Mouse (Mus musculus): ENCODE measurements around the gene Lpar6.

The Lpar6 gene

DNA sequence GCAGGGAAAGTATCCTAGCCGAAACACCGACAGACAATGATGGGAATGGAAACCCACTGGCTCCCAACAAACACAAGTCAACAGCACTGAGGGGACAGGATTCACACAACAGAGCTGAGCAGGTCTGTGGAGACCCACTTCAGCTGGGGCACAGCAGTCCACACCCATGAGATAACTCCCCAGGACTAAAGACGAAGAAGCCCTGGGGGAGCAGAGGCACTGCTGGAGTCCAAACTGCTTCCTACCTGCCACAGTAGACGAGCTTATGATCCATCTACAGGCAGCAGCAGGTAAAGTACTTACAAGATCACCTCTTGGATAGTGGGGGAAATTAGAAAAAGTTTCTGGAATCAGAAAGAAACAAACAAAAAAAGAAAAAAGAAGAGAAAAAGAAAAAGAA, 16.7 kb downstream of the Lpar6 start:
- in situ Hi-C loops (cut with MboI; ENCODE audit: low sequenced_read_pairs): no loop called here

DNA sequence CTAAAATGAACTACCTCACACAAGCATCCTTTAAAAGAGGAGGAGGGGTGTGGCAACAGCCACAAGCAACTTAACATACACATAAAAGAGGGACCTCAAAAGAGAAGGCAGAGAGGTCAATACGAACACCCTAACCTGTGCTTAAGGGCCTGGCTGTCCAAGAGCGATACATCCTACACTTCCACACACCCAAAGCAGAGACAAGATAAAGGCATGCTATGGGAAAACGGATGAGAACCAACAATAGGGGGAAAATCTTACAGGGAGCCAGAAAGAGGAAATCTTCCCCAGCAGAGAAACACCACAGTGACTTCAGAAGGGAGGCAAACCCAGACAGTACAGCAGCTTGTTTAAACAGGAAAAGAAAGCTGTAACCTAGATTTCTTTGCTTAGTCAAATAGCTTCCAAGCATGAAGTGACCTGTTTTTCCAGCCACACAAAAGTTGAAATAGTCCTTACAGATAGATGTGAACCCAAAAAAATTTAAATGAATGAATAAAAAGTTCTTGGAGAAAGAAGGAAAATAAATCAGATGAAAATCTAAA, 17.8 kb downstream of the Lpar6 start:
- in situ Hi-C loops (cut with MboI; ENCODE audit: low sequenced_read_pairs): no loop called here

DNA sequence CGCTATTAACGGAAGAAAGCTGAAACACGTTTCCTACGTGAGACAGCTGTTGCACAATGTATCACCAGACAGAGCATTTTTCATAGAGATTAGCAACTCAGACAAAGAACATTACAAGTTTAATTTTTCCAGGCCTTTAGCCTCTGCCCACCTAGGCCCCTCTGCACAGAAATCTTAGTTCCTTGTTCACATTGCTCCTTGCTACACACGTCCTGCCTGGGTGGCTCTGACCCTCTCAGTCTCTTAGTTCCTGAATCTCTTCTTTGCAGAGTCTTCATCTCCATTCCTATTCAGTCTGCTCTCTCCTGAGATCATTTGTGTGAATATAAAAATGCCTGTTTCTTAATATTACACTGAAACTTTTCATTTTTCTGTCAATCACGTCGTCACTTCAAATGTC, 19.7 kb downstream of the Lpar6 start:
- in situ Hi-C loops (cut with MboI; ENCODE audit: low sequenced_read_pairs): no loop called here

DNA sequence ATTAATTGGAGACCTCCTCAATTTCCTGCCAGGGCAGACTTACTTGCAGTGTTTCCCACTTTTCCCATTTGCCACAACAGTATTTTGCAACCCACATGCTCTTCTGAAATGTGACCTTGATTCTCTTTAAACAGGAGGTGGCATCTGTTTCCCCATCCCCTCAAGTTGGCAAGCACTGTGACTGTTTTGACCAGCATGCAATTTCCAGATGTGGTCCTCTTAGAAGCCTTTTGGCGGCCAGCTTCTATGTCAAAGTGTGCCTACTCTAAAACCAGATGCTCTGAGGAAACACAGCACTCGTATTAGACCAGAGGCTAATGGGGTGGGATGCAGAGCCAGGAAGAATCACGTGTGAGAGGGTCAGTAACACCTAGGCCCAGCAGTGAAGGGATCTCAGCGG, 20.5 kb downstream of the Lpar6 start:
- in situ Hi-C loops (cut with MboI; ENCODE audit: low sequenced_read_pairs): no loop called here

DNA sequence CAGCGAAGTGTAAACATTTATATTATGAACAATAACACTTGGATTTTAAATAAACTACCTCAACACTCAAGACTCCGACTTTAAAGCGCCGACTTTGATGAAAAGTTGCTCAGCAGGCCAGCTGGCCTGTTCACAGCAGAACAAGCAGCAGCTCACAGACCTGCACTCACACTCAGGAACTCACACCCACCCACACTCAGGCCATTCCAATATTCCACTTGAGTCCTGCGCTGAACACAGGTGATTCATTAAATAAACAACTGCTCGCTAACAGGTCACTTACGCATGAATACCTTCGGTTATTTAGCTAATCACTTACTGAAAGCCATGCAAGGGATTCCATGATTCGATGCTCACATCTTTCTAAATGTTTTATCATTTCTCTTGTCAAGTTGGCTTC, 24.5 kb downstream of the Lpar6 start:
- in situ Hi-C loops (cut with MboI; ENCODE audit: low sequenced_read_pairs): no loop called here

DNA sequence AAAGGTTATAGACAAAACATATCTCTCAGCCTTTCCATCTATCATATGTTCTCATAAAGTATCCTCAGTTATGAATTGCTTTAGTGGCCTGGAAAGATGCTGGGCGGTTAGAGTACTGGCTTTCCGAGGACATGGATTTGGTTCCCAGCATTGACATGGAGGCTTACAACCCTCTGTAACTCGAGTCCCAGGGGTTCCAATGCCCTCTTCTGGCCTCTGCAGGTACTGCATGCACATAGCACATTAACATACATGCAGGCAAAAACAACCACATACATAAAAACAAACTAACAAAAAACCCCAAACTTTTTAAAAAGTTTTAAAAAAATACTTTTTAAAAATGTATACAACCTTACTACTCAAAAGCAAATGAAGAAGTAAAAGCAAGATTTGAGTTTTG, 28.5 kb downstream of the Lpar6 start:
- in situ Hi-C loops (cut with MboI; ENCODE audit: low sequenced_read_pairs): no loop called here

DNA sequence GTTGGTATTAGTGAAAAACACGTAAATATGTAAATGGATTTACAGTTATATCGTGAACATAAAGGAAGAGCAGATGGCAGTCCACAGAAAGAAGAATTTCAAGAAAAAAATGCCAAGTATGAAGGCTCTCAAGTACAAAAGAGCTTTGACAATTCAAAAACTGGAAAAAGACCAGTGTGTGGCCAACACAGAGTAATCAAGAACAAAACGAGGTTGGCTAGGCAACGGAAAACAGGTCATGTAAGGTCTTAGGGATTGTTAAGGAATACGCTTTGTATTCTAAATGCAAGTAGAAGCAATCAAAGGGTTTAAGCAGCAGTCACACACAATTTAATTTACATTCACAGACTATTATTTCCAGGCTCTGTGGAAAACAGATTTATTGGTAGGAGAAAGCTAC, 34.1 kb downstream of the Lpar6 start:
- in situ Hi-C loops (cut with MboI; ENCODE audit: low sequenced_read_pairs): no loop called here

DNA sequence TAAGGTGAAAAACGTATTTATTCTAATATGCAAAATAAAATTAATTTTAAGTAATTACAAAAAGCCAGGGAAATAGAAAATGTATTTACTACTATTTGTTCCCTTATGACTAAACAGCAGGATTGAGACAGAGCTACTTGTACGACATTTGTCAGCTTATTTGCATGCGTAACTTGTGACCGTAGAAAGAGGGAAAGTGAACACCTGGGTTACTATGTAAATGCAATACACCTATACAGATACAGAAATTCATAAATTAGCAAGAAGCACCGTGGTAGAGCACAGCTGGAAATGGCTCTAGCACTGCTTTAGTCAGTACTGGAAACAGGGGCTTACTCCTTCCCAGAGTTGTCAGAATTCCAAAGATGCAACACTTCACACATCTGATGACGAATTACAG, 41.4 kb downstream of the Lpar6 start:
- in situ Hi-C loops (cut with MboI; ENCODE audit: low sequenced_read_pairs): no loop called here

DNA sequence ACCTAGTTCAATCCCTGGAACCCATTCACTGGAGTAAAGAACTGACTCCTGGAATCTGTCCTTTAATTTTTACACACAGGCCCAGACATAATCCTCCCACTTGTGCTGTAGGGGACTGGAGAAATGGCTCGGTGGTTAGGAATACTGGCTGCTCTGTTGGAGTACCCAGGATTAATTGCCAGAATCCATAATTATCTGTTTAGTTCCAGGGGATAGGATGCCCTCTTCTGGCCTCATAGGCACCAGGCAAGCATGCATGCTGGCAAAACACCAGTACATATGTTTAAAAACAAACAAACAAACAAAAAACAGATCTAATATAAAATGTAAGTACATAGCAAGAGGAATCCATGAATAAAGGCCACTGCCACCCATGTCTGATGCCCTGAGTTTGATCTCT, 43.3 kb downstream of the Lpar6 start:
- in situ Hi-C loops (cut with MboI; ENCODE audit: low sequenced_read_pairs): no loop called here

DNA sequence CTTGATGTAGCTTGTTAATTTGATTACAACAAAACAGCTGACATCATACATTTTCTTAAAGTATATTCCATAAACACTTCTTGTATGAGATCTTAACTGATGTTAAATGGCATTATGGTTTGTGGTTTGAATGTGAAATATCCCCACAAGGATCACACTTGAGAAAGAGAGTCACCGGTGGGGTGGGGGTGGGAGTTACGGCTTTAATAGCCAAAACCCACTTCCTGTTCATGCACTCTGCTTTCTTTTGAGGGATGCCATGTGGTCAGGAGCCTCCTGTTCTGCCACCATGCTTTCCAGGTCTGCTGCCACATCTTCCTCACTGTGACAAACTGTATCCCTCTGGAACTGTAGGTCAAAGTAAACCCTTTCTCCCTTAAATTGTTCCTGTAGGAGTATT, 52.2 kb downstream of the Lpar6 start:
- in situ Hi-C loops (cut with MboI; ENCODE audit: low sequenced_read_pairs): no loop called here

DNA sequence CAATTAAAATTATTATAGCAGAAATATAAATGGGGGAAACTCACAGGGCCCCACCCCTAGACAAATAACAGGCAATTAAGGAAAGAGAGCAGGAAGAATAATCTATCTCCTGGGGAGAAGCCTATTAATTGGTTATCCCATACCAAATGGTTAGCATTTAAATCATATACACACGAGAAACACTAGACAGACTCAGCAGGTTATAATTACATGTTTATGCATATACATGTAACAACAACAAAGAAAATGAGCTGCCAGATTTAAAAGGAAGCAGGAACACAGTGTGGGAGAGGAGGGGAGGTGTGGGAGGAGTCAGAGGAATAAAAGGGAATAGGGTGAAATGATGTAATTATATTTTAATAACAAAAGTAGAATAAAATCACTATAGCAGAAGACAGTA, 54.7 kb downstream of the Lpar6 start:
- in situ Hi-C loops (cut with MboI; ENCODE audit: low sequenced_read_pairs): no loop called here

Measured in CH12F3 (cell line).